Mouse (Mus musculus) ES-E14 (cell line): Measurements from ENCODE around the gene Xpnpep3.
"Not testable (repeated sequence)": the region's sequence is repeated elsewhere in the genome, so short reads cannot be mapped to it uniquely, and the experiment has no call there.

Experiments
- HCFC1 ChIP-seq: IDR thresholded peaks from 2 replicates; pipeline ENCODE4 v1.6.1; 2012; ENCODE audit warnings: low read length, inconsistent platforms, borderline replicate concordance; ENCODE audit not compliant: insufficient read depth
- MAFK ChIP-seq: IDR thresholded peaks from 2 replicates; pipeline ENCODE4 v1.6.1; 2014; ENCODE audit warnings: mild to moderate bottlenecking, low read depth, low read length, inconsistent platforms; ENCODE audit not compliant: insufficient read depth
- ZNF384 ChIP-seq: IDR thresholded peaks from 2 replicates; pipeline ENCODE4 v1.6.1; 2012; ENCODE audit warnings: low read depth, low read length, inconsistent platforms

GRCm38 (mm10) chr15:81416763-81417310 lies 16.9 kb downstream of the Xpnpep3 start:
- TF ChIP-seq ZNF384, MAFK: not testable (repeated sequence)
- TF ChIP-seq HCFC1: 0 out of 2 replicates have a peak, but pooled peaks have one; percentile 50
